Mouse (Mus musculus): ENCODE measurements around the gene Zfp993. TPM values are rescaled to one million over a fixed set of nuclear protein-coding genes. Genes with fewer than 3 reads are reported as not detected.

Gene Zfp993
- polyA plus RNA-seq (2012), result 0.70 and 0.86 TPM in 2 replicates

DNA sequence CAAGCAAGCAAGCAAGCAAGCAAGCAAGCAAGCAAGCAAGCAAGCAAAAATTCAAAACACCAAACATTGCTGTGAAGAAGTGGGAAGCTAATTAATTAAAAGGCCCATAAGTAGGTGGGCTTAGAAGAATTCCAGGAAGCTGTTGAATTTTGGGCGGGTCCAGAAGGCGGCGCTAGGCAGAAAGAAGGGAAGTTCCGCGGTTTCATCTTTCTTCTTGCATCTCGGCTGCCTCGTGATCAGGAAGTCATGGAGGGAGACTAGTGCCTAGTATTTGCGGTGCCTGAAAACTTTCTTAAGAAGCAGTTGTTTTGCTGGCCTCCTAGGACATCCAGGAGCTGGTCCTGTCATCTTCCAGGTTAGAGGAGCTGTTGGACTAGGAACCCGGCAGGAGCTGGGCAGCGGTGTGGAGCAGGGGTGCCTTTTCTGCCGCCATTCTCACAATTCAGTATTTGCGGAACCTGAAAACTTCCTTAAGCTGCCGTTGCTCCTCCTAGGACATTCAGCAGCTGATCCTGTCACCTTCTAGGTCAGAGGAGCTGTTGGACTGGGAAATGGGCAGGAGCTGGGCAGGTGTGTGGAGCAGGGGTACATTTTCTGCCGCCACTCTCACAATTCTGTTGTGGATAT is at the start of gene Zfp993:
Zfp993 (plus strand) TSS at position 188 of the 627 bp plus-strand sequence.

Other genes starting within 250 kb of the Zfp993 start
- 0.47 and 0.77 TPM in 2 replicates for gene Zfp992, start 161.9 kb upstream of the Zfp993 start, polyA plus RNA-seq (2012)
- gene Zfp981, start 108.9 kb upstream of the Zfp993 start, polyA plus RNA-seq (2012), result not detected in 2 replicates